Mouse (Mus musculus): ENCODE results near the gene Med16.

GRCm38 (mm10) chr10:79916081-79916480, 7.4 kb upstream of the Med16 start:
- TF ChIP-seq ZC3H11A (IDR thresholded peaks at IDR 0.05; ENCODE audit: borderline replicate concordance, low read depth, low read length) (no peak), ZNF384 (IDR thresholded peaks at IDR 0.05; ENCODE audit: low read depth, low read length) (no peak), MAFK (IDR thresholded peaks at IDR 0.05; ENCODE audit: insufficient read depth, low read depth, low read length) (no peak), HCFC1 (IDR thresholded peaks at IDR 0.05; ENCODE audit: borderline replicate concordance, insufficient read depth, low read length) (no peak), CHD2 (IDR thresholded peaks at IDR 0.05; ENCODE audit: low read depth, low read length) (no peak)
